Mouse (Mus musculus) cerebellum, postnatal 10 days (tissue): Measurements from ENCODE around the gene Tox3.

ENCODE experiments used
- DNase-seq, 2 experiments: peaks; one replicate each; pipeline ENCODE4 v3.0.0; 2021; ENCODE audit warnings: mixed read lengths in 2 of 2

The Tox3 gene

DNA sequence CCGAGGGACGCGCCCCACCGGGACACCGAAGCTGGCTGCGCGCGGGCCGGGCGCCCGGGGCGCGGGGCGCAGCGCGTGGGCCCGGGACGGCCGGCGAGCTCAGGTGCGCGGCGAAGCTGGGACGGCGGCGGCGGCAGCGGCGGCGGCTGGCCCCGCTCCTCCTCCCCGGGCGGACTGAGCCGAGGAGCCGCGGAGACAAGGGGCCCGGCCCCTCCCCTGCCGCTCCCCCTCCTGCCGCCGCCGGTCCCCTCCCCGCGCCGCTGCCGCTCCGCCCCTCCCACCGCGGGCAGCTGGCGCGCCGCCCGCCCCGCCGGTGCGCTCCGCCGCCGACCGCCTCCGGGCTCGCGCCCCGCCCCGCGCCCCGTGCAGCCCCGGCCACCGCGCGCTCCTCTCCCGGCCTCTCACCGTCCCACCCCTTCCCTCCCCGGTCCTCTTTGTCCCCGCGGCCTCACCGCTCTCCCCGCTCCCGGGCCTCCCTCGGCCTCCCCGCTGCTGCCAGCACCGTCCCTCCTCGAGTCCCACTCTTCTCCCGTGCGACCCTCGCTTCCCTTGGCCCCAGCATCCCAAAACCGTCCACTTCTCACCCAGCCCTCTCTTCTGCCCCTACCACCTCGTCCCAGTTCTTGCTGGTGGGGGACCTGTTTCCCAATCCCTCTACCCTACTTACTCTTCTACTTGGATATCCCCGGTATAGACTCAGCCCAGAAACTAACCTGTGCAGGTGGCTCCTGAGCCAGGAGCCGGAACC, at the start of gene Tox3:
Gene Tox3, minus strand, starts transcription at position 166 of the 748 bp plus-strand sequence.
- DNase-seq = peak; percentile 64 to 81

DNA sequence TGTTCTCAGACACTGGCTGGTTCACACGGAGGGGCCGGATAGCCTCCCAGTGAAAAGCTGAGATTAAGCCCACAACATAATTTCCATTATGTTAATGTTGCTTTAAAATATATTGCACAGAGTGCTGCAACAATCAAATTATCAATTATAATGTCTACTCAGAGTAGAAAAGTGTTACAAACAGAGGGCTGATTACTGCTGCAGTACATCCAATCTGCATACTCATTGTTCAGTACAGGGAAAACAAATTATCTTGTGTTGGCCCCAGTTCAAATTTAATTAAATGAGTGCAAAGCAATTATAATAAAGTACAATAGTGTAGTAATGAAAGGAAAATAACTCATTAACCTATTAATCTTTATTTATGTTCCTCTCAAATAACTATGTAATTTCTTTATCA, 44.5 kb upstream of the Tox3 start:
- no peak for DNase-seq

DNA sequence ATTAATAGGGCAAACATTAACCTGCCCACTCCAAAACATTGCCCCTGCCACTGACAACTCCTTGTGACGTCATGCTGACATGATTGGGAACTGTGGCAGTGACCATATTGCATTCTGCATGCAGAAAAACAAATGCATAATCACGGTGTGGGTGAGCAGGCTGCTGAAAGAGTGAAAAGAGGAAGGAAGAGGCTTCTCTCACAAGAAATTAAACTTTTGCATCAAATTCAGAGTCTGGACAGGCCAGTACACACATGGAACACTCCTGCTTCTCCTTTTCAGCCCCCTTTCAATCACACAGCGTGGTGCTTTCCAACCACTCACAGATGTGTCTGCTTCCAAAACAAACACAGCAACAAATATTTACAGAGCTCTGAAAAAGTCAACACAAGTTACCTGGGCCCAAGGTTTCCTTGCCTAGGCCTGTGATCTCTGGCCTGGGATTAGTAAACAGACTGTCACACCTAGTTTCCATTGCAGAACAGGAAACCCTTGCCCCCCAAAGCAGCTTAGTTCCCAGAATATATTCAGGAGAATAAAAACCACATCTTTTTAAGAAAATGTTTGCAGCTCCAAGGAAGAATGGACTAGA, 43.4 kb upstream of the Tox3 start:
- DNase-seq = no peak

DNA sequence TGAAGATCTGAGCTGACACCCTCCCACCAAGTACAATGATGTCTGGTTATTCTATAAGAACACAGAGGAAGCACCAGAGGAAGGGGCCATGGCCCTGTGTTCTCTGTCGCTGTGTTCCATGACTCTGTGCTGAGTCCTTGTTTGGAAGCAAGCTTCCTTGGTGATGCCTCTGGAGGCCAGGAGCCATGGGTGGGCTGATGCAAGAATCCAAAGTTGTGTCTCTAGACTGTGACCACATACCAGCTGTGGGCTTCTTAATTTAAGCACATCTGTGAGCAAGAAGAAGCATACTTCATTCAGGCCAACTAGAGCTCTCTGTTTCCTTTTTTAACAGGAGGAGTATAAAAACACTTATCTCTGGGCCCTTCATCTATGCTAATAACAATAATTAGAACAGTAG, 42.7 kb upstream of the Tox3 start:
- no peak for DNase-seq

DNA sequence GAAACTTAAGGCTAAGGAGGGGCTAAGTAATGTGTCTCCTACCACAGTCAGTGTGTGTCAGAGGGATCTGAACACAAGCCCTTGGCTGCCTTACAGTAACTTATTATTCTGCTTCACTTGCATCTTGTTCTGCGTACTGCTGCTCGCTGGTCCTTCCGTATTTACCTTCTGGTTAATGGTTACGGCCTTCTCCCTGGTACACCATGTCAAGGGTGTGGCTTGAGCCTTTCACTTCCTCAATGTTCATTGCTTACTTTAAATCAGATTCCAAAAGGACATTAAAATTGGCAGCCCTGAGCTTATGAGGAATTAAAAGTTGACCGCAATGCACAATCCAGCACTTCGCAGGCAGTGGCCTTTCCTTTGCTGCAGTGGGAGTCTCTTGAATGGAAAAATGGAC, 30.9 kb upstream of the Tox3 start:
- DNase-seq = no peak

DNA sequence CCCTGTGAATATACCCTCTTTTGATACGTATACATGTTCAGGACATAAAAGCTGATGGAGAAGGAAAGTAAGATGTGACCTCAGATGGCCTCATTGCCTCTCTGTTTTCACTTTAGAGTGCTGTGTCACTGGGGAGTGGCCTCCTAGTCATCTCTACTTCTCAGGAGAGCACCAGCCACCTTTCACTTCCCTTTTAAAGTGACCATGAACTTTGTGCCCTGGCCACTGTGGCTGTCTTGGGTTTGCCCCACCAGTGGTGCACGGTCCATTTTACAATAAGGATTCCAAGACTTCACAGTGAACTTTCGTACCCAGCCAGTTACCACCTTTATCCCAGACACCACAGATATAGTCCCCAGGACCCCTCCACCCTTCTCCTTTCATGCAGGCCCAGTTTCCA, 29.9 kb upstream of the Tox3 start:
- DNase-seq = no peak

DNA sequence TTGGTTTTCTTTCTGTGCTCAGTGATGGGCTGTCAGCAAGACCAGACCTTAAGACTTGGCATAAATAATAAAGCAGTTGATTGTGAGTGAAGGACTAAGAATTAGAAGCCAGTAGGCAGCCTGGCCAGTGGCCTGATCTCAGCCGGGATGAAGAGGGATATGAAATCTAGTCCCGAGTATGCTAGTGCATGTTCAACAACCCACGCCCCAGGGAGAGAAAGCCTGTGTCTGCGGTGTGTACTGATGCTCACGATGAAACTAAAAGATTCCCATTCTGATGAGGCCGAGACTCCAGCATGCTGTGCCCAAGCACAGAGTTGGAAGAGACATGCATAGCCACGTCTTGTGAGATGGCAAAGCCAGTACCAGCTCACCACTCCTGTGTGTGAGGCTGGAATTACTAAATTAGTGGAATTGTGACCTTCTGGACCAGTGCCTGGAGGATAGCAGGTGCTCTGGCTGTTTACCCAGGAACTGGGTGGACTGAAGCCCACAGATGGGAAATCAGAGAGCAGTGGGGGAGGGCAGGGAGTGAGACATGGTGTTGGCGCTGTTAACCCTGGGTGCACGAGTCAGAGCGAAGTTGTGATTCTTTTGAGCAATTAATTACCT, 23.6 kb upstream of the Tox3 start:
- DNase-seq = peak; percentile 97

DNA sequence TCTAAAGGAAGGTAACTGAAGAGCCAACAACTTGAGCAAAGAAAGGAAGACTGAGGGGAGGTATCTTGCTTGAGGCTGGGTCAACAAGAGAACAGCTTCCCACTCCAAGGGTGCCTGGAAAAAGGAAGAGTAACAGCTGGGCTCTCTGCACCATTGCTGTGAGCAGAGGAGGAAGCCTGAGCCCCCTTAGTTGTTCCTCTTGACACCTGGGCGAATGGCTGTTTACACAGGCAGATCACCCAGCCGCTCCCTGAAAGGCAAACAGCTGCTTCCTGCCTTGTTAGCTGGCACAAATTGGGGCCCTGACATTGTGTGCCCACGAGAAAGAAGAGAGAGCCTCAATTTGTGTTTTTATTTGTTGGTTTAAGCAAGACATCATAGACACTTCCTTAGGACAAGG, 21.7 kb upstream of the Tox3 start:
- no peak for DNase-seq

DNA sequence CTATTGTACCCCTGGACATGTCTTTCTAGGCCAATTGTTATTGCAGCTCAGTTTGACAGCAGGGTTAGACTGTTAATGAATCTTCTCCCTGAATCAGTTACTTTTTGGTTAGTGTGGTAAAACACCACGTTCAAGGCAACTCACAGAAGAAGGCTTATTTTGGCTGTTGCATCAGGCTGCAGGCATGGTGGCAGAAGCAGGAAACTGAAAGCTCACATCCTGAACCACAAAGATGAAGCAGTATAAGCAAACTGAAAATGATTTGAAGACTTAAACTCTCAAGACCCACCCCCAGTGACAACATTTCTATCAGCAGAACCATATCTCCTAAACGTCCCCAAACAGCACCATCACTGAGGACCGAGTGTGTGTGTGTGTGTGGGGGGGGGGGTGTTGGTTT, 8.6 kb upstream of the Tox3 start:
- no peak for DNase-seq

DNA sequence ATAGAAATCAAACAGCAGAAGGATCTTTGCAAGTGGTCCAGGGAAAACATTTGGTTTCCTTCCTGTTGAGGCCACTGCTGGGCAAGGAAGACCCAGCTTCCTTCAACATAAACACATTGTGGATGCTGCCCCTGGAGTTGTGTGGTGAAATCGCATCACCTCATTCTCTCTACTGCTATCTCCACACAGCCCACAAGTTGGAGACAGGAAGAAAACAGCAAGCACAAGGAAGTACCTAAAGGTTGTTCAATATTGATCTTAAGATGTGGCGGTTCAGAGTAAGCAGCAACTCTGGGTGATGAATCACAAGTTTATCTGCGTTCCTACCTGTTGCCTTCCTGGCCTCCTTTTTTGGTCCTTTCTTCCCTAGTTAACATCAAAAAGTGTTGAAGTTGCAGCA, 6.6 kb upstream of the Tox3 start:
- DNase-seq = no peak

DNA sequence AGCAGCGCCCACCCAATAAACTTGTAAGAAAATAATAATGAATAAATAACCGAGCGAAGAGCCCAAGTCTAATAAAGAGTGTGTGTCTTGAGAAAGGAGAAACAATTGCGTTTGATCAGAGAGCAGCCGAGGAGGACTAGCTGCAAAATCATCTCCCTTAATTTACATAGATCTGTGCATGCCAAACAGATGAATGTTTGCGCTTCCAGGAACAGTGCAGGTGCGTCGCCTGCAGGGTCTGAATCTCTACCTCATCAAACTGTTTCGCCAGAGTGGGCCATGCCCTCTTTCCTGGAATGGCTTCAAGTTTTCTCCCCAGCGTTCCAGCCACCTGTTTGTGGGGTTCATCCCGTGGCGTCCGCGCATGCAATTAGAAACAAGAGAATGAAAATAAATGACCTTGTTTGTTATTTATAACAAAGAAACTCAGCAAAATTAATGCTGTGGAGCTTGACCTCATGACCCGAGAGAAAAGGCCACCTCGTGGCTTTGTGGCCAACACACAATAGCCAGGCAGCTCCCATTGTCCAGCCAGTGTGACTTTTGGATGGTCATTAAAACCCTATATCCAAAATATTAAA, 5.9 kb upstream of the Tox3 start:
- peak; percentile 20 to 44 for DNase-seq

DNA sequence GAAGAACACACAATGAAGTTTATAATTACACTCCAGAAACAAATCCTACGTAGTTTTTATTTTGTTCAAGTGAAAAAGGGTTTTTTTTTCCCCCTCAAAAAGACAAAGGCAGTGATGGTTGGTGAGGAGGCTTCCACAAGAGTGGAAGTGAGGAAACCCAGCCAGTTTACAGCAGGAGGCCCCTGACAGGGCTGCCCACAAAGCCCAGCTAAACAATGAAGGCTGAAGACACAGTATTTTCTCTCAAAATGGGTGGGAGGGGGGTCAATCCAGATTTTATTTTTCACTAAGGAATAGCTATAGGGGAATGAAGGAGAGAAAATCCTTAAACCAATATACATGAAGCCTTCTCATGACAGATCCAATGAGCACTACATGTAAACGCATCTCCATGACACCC, 5.4 kb upstream of the Tox3 start:
- DNase-seq = peak; percentile 48 to 64

DNA sequence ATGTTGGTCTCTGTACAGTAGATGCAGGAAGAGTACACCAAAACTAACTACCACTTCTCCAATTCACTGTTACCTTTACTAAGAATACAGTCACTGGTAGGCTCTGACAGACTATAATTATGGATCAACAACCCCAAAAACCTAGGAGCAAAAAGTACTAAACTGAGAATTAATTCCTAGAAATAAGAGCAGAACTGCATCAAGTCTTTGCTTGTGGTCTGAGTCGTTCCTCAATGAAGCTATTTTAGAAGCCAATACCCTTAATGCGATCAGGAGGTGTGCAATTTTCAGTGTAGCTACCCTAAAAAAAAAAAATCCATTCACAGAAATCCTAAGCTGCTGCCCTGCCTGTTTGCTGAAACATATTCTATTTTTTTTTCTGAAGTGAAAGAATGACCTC, 4.8 kb upstream of the Tox3 start:
- DNase-seq = no peak

DNA sequence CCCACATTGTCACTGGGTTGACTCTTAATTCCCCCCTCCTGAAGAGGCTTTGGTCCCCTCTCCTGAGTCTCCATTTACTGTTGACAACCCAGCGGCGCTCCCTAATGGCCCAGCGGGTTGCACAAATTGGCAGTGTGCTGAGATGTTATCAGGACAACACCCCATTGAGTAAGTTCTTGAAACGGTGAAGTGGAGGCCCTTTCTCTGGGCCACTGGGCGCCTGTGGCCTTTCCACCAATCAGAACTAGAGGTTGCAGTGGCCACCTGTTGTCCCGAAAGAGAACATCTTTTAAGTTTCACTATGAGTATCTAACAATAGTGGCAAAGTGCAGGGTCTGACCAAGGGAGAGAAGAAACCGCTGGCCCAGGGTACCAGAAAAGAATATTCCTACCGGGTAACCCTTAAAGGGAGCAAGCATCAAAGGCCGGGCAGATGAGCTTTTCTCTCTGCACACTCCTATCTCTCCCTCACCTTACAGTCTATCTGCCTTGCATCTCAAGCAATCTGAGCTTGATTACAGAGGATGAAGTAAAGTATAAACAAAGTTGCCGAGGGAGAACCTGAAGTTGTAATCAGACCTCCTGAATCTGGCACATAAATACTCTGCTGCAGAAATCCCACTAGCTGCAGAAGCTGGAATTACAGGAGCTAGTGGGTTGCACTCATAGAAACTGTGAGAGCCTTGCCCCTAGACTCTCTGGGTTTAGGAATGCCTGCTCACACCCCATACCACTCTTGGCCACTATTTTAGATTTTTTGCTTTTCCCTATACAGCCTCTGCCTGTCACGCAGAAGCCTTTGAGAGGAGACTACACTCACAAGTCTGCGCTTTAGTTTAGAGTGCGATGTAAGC, 1.8 kb upstream of the Tox3 start:
- peak; percentile 51 to 57 for DNase-seq

DNA sequence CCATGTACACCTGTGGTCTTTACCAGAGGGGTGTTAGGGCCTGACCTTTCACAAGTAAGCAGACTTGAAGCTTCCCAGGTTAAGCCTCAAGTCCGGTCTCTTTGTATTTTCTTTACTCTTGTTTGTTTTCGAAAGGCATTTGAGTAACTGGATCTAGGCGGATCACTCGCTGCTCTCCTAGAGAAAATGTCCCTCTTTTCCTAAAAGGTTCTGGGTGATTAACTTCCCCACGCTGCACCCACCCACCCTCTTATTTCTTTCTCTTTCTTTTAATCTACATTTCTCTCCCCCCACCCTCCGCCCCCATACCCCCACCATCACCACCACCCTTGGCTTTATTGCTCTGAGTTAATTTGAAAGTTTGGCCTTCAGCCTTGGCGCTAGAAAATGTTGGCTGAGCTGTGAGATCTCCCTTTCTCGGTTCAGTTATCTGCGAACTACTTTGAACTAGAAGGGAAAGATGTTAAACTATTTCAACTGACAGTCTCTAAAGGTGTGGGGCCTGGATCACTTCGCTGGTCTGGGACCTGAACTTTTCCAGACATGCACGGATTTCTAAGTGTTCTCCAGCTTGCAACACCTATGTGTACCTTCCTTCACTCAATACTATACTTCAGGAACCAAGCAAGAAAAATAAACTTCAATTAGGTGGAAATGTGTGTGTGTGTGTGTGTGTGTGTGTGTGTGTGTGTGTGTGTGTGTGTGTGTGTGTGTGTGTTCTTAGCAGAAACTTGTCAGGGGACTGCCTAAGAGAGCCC, 962 bp upstream of the Tox3 start:
- DNase-seq = peak; percentile 24 to 40

DNA sequence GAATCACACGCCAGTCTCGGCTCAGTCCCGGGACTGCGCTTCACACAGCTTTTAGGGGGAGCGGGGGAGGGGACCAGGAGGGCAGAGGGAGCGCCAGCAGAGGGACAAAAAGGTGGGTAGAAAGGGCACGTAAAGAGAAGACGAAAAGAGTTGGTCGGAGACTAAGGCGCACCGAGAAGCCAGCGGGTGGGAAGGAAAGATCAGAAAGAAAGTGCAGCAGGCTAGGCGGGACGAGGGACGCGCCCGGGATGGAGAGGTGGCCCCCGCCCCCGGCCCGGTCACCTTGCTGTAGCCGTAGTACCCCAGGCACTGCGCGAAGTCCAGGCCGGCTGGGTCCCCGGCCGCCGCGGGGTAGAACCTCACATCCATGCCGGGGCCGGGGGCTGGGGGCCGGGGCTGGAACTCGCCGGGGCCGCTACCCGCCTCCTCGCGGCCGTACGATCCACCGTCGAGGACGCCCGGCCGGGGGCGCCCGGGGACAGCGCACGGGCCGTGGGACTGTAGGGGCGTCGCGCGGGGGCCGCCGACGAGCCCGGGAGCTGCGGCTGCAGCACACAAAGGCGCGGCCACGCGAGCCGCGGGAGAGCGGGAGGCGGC, 464 bp downstream of the Tox3 start:
- DNase-seq = peak; percentile 59 to 72

DNA sequence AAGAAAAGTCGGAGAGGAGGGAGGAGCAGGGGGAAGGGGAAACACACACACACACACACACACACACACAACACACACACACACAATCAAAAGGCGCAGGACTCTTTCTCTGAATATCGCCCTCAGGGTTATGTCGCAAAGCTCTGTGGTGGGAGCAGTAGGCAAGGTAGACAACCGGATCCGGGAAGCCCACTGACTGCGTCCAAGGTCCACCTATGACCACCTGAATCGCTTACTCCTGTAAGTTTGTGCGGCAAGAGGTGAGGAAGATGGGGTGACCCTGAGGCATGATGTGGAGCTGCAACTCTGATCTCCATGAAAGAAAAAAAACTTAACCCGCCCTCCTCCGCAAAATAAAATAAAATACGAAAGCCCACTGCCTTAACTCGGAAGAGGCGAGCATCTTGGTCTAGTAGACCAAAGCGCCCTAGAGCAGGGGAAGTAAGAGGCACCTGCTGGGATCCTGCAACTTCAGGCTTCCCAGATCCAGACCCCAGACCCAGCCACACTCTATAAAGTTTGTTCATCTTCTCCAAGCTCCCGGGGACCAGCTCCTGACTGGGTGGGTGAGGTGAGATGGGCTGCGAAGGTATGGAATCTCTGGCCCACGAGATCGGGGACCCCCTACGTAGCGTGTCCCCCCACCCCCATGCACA, 1.1 kb downstream of the Tox3 start:
- peak; percentile 13 to 26 for DNase-seq

DNA sequence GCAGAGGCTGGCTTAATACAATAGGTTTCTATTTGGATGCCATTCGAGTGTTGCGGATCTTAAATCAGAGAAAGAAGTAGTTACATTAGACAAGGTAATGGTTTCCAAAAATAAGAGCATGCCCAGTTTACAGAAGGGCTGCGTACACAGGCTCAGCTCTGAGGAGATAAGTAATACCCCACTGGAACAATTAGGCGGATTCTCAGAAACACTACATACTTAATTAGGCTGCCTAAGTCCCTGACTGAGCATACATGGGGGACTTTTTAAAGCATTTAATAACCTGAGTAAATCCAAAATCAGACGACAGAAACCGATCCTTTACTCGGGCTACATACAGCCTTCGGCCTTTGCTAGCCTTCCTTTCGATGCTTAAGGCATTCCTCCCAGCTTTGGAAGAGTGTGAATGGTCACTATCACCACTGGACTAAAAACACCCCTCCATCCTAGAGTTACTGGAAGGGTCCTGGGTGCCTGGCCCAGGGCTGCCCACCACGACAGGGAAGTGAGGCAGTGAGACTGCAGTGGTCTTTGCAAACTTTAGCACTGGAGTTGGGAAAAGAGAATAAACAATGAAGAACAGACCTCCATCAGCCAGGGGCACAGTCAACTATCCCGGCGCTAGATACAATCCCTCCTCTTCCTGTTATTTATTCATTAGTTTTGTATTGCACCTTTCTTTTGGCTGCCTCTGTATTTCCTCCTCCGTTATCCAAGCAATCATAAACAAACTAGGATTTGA, 1.8 kb downstream of the Tox3 start:
- DNase-seq = peak in 1 of 2 experiments; percentile 30

DNA sequence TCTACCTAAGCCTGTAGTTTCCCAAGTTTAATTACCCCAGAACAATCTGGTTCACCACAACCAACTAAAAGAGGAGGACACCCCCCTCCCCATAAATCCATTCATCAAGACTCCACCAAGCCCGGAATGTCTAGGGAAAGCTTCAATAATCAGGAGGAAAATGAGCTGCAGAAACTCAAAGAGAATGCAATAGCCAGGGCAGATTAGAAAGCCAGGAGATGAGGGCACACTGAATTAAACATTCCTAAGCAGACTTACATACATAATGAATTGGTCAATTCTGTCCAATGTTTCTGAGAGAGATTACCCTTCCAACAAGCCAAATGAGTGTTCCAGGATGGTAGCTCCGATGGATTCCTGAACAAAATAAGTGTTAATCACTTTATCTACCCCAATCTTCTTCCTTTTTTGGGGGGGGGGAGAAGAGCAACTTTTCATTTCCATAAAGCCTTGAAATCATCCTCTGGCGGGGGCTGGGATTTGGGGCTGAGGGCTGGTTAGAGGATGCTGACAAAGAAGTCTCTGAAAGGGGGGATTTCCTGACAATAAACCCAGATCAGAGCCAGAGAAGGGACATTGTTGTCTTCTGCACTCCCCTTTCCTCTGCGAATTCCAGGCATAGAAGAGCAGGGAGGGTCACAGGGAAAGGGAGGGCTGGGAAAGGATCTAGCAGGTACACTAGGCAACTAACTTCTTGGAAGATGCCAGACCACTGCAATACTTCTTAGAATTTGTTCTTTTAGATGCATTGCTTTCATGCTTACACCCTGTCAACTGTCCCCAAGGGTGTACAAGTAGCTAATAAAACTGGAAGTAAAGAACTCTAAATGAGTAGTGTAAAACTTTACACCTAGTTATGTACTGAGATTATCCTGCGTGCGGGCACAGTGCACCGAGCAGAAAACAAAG, 17.5 kb downstream of the Tox3 start:
- DNase-seq = no peak
